Mouse (Mus musculus): ENCODE measurements around the gene Agxt2. TPM values are rescaled to one million over a fixed set of nuclear protein-coding genes. Genes with fewer than 3 reads are reported as not detected.

Gene Agxt2
- not detected for total RNA-seq (2021)

DNA sequence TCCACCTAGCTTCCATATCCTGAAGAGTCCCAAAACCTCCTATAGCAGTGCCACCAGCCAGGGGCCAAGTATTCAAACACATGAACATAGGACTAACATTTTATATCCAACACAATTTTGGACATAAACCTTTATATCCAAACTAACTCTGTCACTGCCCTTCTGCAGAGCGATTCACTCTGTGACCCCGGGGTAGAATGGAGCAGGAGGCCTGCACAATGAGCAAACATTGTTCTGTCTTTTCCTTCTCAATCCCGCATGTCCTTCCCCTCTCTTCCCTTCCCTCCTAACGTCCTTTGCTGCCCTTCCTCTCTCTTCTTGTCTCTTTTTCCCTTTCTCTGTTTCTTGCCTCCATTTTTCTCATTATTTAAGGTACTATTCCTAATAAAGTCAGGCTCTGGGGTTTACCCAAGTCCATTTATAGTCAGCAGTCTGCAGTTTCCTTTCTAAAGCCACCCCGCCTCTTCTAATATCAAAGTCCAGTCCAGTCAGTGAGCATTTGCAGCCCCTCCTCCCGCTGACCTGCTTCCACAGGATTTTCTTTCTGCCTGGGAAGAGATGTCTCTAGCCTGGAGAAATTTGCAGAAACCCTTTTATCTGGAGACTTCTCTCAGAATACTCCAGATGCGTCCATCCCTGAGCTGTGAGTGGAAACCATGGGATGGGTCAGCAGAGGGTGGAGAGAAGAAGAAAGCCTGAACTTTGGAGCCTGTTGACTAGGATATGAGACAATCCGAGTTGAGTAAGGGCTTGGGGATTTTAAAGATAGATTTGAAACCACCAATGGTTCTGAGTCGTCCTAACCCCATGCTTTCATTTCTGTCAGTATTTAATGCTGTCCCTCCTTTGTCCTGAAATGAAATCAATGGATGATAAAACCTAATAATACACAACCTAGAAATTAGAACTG is at the start of gene Agxt2:
TSS of gene Agxt2 (plus strand) at position 494 of the 910 bp plus-strand sequence.
- no peak for DNase-seq
- intact Hi-C loops (cut with DNase I): no loop called here

DNA sequence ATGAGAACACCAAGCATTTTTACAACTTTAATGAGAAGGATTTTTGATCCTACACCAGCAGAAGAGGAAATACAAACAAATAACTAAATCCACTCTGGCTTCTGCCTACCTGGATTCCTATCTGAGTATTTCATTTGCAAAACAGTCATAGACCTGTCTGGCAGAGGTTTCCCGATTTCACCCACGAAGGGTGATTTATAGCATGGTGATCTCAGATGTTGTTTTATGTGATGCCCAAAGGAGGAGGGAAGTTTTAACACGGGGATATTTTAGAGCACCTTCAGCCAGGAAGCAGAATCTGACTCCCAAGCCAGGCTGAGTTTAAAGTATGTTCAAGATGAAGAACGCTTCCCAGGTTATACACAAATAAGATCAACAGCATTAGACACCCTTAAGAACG is 46.5 kb upstream of the Agxt2 start:
- DNase-seq: no peak
- intact Hi-C loops (cut with DNase I): loop anchor here (10.0 kb wide), 1 partner anchor 597 kb away; no protein-coding TSS in a partner anchor

DNA sequence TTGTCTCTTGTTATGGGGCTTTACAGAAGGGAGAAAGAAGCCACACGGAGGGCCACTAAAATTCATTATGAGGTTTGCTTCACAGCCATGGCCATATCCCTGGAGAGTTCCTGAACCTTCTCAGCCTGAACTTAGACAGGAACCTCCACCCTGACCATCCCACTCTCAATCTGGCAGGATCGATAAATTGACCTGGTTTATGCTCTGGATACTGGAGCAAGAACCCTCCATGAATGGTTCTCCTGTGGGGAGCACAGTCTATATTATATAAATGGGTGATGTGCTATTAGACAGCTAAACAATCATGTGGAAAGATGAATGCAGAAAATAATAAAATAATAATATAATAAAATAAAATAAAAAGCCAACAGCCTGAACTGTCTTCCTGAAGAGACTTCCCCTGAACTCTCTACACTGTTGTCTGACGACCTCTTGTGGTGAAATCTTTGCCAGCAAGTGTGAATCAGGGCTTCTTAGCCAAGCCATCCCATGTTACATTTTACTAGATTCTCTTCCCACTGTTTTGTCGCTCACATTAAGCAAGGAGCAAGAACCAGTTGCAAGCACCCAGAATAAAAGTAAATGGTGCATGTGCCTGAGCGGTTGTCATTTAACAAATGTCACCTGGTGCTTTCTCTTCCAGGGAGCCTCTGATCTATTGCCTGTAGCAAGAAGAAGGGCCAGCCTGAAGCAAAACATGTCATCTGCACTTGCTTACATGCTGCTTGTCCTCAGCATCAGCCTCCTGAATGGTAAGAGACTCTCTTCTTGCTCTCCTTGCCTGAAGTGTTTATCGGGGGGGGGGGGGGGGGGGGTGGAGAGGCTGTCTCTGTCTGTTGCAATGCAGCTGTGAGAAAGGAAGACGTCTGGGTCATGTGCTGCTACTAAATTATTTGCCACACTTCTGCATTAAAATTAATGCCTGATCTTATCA is 44.5 kb upstream of the Agxt2 start:
- intact Hi-C loops (cut with DNase I): loop anchor here (10.0 kb wide), 1 partner anchor 599 kb away; no protein-coding TSS in a partner anchor
- DNase-seq: peak; percentile 51 to 53

DNA sequence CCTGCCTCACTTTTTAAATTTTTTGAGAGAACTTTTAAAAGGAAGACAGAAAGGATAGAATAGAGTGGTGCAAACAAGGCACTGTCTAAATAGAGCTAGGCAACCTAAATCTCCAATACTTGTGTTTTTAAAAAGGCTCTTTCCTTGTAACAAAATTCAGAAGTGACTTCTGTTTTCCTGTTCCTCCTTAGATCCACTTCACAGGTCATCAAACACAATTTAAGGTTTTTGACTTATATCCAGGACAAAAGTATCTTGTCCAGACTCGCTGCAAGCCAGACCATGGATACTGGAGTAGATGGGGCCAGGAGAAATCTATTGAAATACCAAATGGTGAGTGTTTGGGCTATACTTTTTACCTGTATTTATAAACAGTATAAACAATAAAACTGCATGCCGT is 33.3 kb upstream of the Agxt2 start, which contains the start of gene Gm21973:
TSS of gene Gm21973 (plus strand) at position 301 of the 400 bp plus-strand sequence.
- intact Hi-C loops (cut with DNase I): no loop called here
- DNase-seq: no peak

DNA sequence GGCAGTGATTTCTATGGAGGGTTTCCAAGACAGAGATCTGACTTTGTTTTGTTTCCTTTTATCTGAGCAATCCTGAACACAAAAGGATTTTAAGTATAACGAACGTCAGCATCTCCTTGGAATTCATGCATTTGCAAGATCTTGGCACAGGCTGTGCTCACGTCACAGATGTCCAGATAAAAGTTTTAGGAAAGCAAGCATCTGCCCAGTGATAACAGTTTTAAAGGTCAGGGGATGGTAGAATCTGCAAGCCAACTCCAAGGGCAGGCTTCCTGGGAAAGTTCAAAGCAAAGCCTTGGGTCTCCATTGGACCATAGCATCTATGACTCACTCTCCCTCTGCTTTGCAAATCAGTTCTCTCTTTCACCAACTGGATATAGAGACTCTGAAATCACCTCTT is 27.7 kb upstream of the Agxt2 start:
- intact Hi-C loops (cut with DNase I): no loop called here
- no peak for DNase-seq

DNA sequence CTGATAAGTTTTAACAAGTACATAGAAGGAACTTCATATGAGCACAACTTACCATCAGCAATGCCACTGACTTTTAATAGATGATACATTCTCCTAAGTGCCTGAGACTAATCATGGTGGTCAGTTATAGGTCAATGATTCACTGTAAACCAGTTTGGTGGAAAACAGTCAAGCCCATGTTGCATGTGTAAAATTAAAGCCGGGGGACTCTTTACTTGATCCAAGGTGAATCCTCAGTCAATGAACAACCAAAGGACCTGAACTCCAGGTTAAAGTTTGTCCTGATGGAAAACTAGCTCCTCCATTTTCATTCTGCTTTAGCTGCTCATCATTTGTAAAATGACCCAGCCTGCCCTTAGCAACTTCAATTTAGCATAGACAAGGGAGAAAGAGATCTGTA is 25.8 kb upstream of the Agxt2 start:
- no peak for DNase-seq

DNA sequence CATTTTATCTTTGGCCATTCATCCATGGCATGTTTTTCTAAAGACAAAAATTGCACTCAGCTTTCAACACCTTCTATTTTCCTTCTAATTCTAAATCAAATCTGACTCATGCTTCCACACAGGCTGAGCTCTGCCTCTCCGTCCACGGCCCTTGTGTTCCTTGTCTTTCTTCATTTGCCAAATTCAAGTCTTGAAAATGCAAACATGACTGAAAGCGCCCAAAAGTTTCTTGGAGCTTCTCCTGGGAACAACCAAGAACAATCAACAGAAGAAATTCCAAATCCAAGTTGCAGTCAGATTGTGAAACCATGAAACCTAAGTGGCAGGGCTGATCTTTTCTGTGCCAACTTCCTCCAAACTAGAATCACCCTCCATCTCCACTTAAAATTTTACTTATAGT is 19.7 kb upstream of the Agxt2 start:
- intact Hi-C loops (cut with DNase I): no loop called here
- DNase-seq: no peak

More for the DNA sequence above, 25.8 kb upstream of the Agxt2 start:
- intact Hi-C loops (cut with DNase I): no loop called here

DNA sequence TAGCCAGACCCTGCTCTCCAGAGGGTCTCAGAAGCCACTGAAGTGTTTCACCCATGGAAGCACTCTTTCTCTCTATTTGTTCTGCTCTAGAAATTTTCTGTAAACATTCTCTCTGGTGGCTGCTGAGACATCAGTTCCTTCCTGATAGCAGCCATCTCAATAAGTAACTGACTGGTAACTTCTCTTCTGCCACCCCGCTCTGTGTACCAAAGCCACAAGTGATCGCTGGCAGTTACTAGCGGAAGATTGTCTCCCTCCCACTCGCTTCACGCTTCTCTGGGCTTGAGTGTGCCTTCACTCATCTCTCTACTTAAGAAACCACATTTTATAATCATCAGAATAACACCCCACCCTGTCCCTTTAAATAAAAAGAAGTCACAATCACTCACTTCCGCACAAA is 11.3 kb upstream of the Agxt2 start:
- intact Hi-C loops (cut with DNase I): no loop called here
- no peak for DNase-seq

DNA sequence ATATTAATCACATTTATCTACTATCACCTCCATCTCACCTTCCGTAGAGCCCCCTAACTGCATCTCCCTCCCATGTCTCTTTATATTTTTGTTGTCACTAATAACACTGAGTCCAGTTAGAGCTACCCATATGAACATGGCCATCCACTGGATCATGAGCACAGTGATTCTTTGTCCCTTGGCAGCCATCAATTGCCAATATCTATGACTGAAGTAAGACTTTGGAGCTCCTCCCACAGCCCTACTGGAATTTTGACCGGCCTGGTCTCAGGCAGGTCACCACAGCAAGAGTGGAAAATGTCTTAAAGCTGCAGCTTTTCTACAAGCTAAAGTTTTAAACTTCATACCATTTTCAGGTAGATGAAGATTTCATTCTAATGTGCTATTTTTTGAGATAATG is 8.0 kb downstream of the Agxt2 start:
- no peak for DNase-seq
- intact Hi-C loops (cut with DNase I): no loop called here

DNA sequence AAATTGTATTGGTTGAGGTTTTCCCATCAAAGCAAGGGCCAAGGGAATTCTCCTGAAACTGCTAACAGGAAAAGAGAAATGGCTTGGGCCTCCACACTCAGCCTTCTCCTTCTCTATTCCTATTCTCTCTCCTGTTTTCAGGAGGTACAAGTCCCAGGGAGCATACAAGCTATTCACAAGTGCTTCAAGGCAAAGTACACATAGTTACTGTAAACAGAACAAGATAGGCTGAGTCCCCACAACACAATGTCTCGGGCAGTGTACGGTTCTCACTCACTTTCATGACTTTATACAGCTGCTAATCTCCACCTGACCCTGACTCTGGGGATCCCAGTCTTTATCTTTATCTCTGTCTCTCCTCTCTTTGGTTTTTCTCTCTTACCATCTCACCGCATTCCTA is 17.1 kb downstream of the Agxt2 start:
- DNase-seq: no peak
- intact Hi-C loops (cut with DNase I): no loop called here

DNA sequence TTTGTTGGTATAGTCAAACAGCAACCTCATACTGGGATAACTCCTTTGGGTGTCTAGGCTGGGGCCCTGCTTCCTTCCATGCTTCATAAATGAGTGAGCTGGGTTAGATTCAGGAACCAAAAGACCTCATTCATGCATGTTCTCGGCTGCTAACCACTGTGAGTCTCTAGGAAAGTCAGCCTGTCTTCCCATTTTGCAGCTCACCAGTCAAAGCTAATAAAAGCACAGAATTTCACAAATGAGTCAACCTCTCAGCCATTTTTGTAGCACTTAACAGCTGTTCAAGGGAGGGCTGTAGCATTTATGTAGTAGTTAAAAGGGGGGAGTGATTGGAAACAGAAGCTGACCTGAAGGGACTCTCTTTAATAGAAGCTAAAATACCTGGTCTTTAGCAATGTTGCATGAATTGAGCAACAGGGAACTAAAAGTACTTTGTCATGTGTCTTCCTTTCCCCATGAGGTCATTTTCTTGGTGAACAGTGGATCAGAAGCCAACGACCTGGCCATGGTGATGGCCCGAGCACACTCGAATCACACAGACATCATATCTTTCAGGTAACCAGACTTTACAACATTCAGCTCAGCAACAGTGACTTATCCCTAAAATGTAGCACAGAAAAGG is 20.1 kb downstream of the Agxt2 start:
- intact Hi-C loops (cut with DNase I): no loop called here
- DNase-seq: no peak

DNA sequence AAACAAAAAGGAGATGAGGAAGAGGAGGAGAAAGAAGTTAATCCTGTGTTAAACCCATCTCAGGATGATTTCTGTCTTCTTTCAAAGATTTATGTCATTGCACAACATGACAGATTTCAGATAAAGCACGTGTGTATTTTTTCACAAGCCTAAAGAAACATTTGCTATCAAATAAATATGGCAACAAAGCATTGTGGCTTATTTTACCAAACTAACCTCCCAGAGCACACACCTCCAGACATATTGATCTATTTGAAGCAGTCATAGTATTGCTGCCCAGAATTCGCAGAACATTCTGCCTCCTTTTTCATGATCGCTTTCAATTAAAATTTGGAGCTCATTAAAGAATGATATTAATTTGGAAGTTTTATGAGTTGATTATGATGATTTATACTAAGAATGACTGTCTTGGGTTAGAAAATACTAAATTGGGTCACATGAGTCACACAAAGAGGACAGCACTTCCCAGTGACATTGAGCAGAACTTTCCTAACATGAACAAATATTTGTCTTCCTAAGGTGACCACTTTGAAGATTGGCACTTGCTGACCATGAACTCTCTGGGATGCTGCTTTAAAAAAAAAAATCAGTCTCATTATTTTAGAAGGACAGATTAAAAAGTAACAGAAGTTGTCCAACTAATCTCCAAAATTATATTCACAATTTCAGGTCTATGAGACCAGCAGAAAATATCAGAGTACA is 21.6 kb downstream of the Agxt2 start:
- intact Hi-C loops (cut with DNase I): no loop called here
- no peak for DNase-seq

DNA sequence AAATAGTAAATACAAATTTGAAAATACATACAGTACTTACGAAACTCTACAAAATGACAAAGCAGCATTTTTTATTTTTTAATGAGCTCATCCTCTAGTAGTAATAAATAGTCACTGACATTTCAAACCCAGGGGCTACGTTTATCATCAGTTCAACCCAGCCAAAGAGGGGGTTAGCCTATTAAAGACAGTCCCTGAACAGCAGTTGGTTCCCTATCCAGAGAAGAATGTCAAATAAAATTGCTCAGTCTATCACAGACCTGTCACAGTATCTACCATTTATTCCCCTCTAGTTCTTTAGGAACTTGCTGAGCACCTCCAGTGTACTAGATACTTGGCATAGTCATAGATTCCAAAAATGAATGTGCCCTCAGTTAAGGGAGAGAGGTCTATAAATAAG is 28.9 kb downstream of the Agxt2 start:
- intact Hi-C loops (cut with DNase I): no loop called here
- DNase-seq: no peak

DNA sequence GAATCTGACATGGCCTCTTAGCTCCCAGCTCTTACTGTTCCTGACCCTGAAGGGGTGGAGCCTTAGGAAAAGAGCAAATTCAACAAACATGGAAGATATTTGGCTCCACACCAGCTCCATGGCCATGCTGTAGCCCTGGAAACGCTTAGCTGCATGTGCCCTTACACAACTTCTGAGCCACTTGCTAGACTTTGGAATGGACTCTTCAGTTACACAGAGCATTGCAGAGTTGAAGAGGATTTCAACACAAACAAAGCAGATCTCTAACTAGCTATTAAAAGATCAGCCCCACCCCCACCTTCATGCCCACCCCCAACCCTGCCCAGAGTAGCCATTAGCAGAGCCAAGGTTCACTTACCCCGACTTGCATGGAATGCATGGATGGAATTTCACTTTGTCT is 41.5 kb downstream of the Agxt2 start:
- DNase-seq: no peak
- intact Hi-C loops (cut with DNase I): no loop called here

DNA sequence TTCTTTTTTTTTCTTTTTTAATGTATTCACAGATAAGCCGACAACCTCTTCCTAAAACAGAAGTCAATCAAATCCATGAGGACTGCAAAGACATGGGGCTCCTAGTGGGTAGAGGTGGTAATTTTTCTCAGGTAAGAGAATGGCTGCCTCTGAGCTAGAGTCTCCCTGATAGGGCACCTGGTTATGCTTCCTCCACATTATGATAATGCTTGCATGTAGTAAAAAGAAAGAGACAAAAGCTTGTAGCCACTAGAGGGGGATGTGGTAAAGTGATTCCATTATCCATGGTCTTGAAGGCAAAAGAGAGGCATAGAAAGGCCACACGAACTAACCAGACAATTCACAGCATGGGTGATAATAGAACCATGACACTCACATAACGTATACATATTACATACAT is 42.1 kb downstream of the Agxt2 start:
- intact Hi-C loops (cut with DNase I): no loop called here
- no peak for DNase-seq

DNA sequence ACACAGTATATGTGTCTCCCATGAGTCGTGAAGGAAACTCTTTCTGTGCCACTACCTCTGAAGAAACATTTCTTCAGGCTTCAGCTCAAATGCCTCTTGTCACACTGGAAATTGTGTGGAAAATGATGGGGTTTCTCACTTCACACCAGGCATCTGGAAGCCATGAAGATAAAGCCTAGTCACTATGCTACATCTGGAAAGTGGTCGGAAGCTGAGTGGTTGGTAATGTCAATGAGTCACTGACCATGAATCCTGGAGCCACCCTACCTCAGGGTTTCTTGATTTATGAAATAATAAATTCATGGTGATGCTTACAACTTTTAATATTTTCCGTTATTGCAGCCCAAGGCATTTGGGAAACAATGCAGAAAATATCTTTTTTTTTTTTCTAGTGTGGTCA is 51.5 kb downstream of the Agxt2 start:
- intact Hi-C loops (cut with DNase I): no loop called here
- no peak for DNase-seq

DNA sequence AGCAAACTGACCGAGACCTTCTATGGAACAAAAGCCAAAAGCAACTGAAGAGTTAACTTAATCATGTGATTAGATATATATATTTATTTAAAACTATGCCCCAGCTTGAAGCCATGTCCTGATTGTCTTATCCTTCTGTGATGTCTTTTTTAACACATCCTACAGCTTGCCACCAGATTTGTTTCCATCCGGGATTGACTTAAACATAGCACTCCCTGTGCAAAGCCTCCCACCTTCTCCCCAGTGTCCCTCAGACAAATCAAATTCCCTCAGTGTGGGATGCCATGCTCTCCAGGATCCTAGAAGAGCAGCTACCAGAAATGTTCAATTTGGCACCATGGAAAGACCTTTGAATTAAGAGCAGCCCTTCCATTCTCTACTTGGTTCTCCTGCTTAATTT is 52.5 kb downstream of the Agxt2 start:
- intact Hi-C loops (cut with DNase I): no loop called here
- no peak for DNase-seq

DNA sequence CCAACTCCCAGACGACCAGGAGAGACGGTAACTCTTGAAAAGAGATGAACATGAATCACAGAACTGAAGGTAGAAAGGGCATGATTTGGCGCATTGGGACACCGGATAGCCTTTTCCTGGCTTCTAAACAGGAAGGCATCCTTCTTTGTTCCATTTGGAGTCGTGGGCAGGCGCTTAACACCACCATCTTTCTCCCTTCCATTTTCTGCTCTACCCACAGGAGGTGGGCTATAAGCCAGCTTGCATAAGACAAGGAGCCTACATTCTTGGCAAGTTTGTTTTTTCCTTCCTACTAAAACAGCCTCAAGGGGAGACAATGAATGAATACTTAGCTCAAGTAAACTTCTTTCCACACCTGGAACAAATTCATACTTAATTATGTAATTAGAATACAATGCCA is 55.3 kb downstream of the Agxt2 start:
- DNase-seq: no peak
- intact Hi-C loops (cut with DNase I): no loop called here

DNA sequence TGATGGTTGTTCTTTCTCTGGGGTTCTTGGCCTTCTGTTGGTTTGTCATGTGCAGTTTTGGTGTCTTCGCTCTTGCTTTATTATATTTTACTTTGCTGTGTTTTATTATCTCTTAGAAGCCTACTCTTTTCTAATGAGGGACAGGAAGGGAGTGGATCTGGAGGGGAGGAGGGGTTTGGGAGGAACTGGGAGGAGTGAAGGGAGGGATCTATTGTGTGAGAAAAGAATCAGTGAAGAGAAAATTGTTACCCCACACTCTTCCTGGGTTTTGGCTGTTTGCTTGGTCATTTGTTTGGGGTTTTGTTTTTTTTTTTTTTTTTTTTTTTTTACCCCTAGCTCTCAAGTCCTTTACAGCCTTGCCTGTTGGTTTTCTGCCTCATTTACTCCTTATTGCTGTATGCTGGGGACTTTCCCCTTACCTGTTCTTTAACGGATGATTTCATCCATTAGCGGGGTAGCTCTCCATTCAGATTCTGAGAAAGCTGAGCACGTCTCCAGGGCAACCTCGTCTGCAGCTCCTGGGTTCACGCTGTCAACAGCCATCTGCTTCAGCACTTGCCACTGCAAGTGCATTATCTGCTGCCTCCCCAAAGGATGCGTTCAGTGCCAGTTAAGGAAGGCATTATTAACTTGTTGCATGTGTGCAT is 62.9 kb downstream of the Agxt2 start:
- intact Hi-C loops (cut with DNase I): no loop called here
- no peak for DNase-seq

DNA sequence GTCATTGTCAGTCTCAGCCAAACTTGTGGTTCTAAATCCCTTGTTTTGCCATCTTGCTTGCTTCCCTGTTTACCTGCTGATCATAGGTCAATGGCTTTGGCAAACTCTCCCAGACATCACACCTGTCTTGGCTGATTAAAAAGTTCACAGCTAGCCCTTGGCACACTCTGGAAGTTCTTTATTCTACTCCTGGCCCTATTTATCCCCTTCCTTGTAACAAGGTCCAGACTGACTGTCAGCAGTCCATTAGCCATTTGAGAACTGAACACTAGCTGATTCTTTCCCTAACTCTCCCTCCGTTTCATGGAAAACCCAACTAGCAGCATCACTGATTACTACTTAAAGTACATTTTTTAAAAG is 63.4 kb downstream of the Agxt2 start:
- intact Hi-C loops (cut with DNase I): no loop called here
- no peak for DNase-seq
